Mouse (Mus musculus) hindbrain, embryonic 13.5 days (tissue): ENCODE measurements around the gene Cds2. TPM values are rescaled to one million over a fixed set of nuclear protein-coding genes. Genes with fewer than 3 reads are reported as not detected.

Experiments used
- ATAC-seq: fragments of 200-750 bp; cut with Nextera tagmentation; 2 replicates; pipeline ENCODE4 v1.8.0; 2017; ENCODE audit warnings: moderate TSS enrichment; ENCODE audit not compliant: low FRiP score
- H3K27ac ChIP-seq: fragments of 300-500 bp; sonication (generic); 2 replicates; pipeline ENCODE4 v1.5.1; 2015; ENCODE audit warnings: inconsistent platforms, mild to moderate bottlenecking, moderate library complexity
- H3K27me3 ChIP-seq: fragments of 300-500 bp; sonication (generic); 2 replicates; pipeline ENCODE4 v1.6.1; 2015; ENCODE audit warnings: mild to moderate bottlenecking, inconsistent platforms
- H3K36me3 ChIP-seq: fragments of 300-500 bp; sonication (generic); 2 replicates; pipeline ENCODE4 v1.6.1; 2015; ENCODE audit warnings: mild to moderate bottlenecking, inconsistent platforms
- H3K4me1 ChIP-seq: fragments of 300-500 bp; sonication (generic); replicated peaks from 2 replicates; pipeline ENCODE4 v1.6.1; 2015; ENCODE audit warnings: inconsistent platforms
- H3K4me2 ChIP-seq: fragments of 300-500 bp; sonication (generic); 2 replicates; pipeline ENCODE4 v1.6.1; 2015; ENCODE audit warnings: inconsistent platforms, mild to moderate bottlenecking, moderate library complexity
- H3K4me3 ChIP-seq: fragments of 300-500 bp; sonication (generic); 2 replicates; pipeline ENCODE4 v1.5.1; 2015; ENCODE audit warnings: mild to moderate bottlenecking, inconsistent platforms
- H3K9ac ChIP-seq: fragments of 300-500 bp; sonication (generic); 2 replicates; pipeline ENCODE4 v1.6.1; 2015; ENCODE audit warnings: mild to moderate bottlenecking, inconsistent platforms
- H3K9me3 ChIP-seq: fragments of 300-500 bp; sonication (generic); 2 replicates; pipeline ENCODE4 v1.6.1; 2016; ENCODE audit warnings: inconsistent platforms
- WGBS: fragments of 180-500 bp; shearing (Covaris S2); methylation state at CpG from one replicate; pipeline ENCODE4 v1.1.7; 2015; 5-methylcytosine and 5-hydroxymethylcytosine counted together
- polyA plus RNA-seq: library from polyadenylated mRNA; unstranded; fragments of >200 nt; fragmentation: Nextera tagmentation; extraction: Ambion mirVana; gene quantifications from 2 replicates; pipeline ENCODE4 v1.2.1, GENCODE M21; 2015

Cds2 gene
- polyA plus RNA-seq, 1 experiment from 2014 or later, result 34.6 TPM

GRCm38 (mm10) chr2:132272694-132273389 is 9.9 kb downstream of the Cds2 start:
- no peaks in the 10 kb centered on the region for H3K9me3 ChIP-seq
- H3K4me2 ChIP-seq, result no peak overlapping the region
- no peak overlapping the region for H3K4me3 ChIP-seq
- no peak overlapping the region for H3K27ac ChIP-seq
- no peak overlapping the region for H3K9ac ChIP-seq
- H3K4me1 ChIP-seq, result peaks cover 6% of the 10 kb centered on the region; the same call in 1 of the 2 replicates
- no peak for ATAC-seq
- H3K36me3 ChIP-seq, result no peaks in the 10 kb centered on the region
- 70% methylated on average over 6 of the region's 6 CpGs for WGBS
- H3K27me3 ChIP-seq, result no peaks in the 10 kb centered on the region

- Histone ChIP-seq H3K4me3 (no peak overlapping the region), H3K9me3 (no peaks in the 10 kb centered on the region), H3K9ac (no peak overlapping the region), H3K27me3 (no peaks in the 10 kb centered on the region), H3K36me3 (peaks cover 4% of the 10 kb centered on the region), H3K4me2 (no peak overlapping the region), H3K4me1 (peaks cover 14% of the 10 kb centered on the region), H3K27ac (no peak overlapping the region)
- WGBS, result 79% methylated on average over 4 of the region's 4 CpGs
- ATAC-seq, result no peak
Measured at GRCm38 (mm10) chr2:132275527-132275926, 12.6 kb downstream of the Cds2 start.

GRCm38 (mm10) chr2:132276249-132276648 is 13.3 kb downstream of the Cds2 start:
- Histone ChIP-seq H3K9ac (no peak overlapping the region), H3K27ac (no peak overlapping the region), H3K27me3 (no peaks in the 10 kb centered on the region), H3K4me1 (peaks cover 14% of the 10 kb centered on the region), H3K9me3 (no peaks in the 10 kb centered on the region), H3K4me3 (no peak overlapping the region), H3K36me3 (peaks cover 9% of the 10 kb centered on the region), H3K4me2 (no peak overlapping the region)
- 92% methylated on average over 4 of the region's 4 CpGs for WGBS
- no peak for ATAC-seq

GRCm38 (mm10) chr2:132278273-132278853 is 15.4 kb downstream of the Cds2 start:
- no peaks in the 10 kb centered on the region for H3K27me3 ChIP-seq
- peaks cover 30% of the 10 kb centered on the region for H3K4me1 ChIP-seq
- ATAC-seq, result no peak
- H3K4me2 ChIP-seq, result no peak overlapping the region
- no peaks in the 10 kb centered on the region for H3K9me3 ChIP-seq
- 78% methylated on average over 8 of the region's 8 CpGs for WGBS
- H3K27ac ChIP-seq, result no peak overlapping the region
- peaks cover 9% of the 10 kb centered on the region for H3K36me3 ChIP-seq
- no peak overlapping the region for H3K4me3 ChIP-seq
- H3K9ac ChIP-seq, result no peak overlapping the region

GRCm38 (mm10) chr2:132279336-132279882 is 16.5 kb downstream of the Cds2 start:
- 72% methylated on average over 3 of the region's 3 CpGs for WGBS
- H3K4me2 ChIP-seq, result no peak overlapping the region
- no peak overlapping the region for H3K4me3 ChIP-seq
- no peak for ATAC-seq
- H3K9me3 ChIP-seq, result no peaks in the 10 kb centered on the region
- H3K9ac ChIP-seq, result no peak overlapping the region
- peaks cover 9% of the 10 kb centered on the region for H3K36me3 ChIP-seq
- no peaks in the 10 kb centered on the region for H3K27me3 ChIP-seq
- H3K4me1 ChIP-seq, result peaks cover 41% of the 10 kb centered on the region
- no peak overlapping the region for H3K27ac ChIP-seq

GRCm38 (mm10) chr2:132279978-132280377 is 17.0 kb downstream of the Cds2 start:
- no peaks in the 10 kb centered on the region for H3K9me3 ChIP-seq
- WGBS, result 64% methylated on average over 4 of the region's 4 CpGs
- H3K4me3 ChIP-seq, result no peak overlapping the region
- H3K4me2 ChIP-seq, result no peak overlapping the region
- no peak overlapping the region for H3K9ac ChIP-seq
- peaks cover 9% of the 10 kb centered on the region for H3K36me3 ChIP-seq
- no peak overlapping the region for H3K27ac ChIP-seq
- ATAC-seq, result no peak
- no peaks in the 10 kb centered on the region for H3K27me3 ChIP-seq
- H3K4me1 ChIP-seq, result peaks cover 41% of the 10 kb centered on the region

- H3K4me1 ChIP-seq, result peaks cover 40% of the 10 kb centered on the region
- no peak overlapping the region for H3K27ac ChIP-seq
- H3K9ac ChIP-seq, result no peak overlapping the region
- no peaks in the 10 kb centered on the region for H3K27me3 ChIP-seq
- WGBS, result 92% methylated on average over 10 of the region's 10 CpGs
- peaks cover 9% of the 10 kb centered on the region for H3K36me3 ChIP-seq
- H3K4me2 ChIP-seq, result no peak overlapping the region
- no peak overlapping the region for H3K4me3 ChIP-seq
- ATAC-seq, result no peak
- no peaks in the 10 kb centered on the region for H3K9me3 ChIP-seq
Measured at GRCm38 (mm10) chr2:132280518-132281120, 17.7 kb downstream of the Cds2 start.

GRCm38 (mm10) chr2:132281560-132282452 is 18.9 kb downstream of the Cds2 start:
- Histone ChIP-seq H3K4me1 (peaks cover 39% of the 10 kb centered on the region), H3K27me3 (no peaks in the 10 kb centered on the region), H3K9ac (no peak overlapping the region), H3K4me3 (no peak overlapping the region), H3K4me2 (no peak overlapping the region), H3K9me3 (0 out of 2 replicates have a peak, but pooled peaks cover 3% of the 10 kb centered on the region), H3K36me3 (peaks cover 9% of the 10 kb centered on the region), H3K27ac (no peak overlapping the region)
- 72% methylated on average over 10 of the region's 10 CpGs for WGBS
- no peak for ATAC-seq

GRCm38 (mm10) chr2:132282453-132283174 is 19.7 kb downstream of the Cds2 start:
- no peak overlapping the region for H3K9ac ChIP-seq
- no peak overlapping the region for H3K4me2 ChIP-seq
- 0 out of 2 replicates have a peak, but pooled peaks cover 4% of the 10 kb centered on the region for H3K9me3 ChIP-seq
- peaks cover 39% of the 10 kb centered on the region for H3K4me1 ChIP-seq
- no peaks in the 10 kb centered on the region for H3K27me3 ChIP-seq
- 39% methylated on average over 12 of the region's 12 CpGs for WGBS
- H3K36me3 ChIP-seq, result peaks cover 10% of the 10 kb centered on the region
- peak overlapping the region; percentile 30; the same call in 1 of the 2 replicates for H3K27ac ChIP-seq
- ATAC-seq, result no peak
- no peak overlapping the region for H3K4me3 ChIP-seq

- H3K4me1 ChIP-seq, result peaks cover 39% of the 10 kb centered on the region
- 52% methylated on average over 15 of the region's 15 CpGs for WGBS
- H3K4me2 ChIP-seq, result no peak overlapping the region
- peak overlapping the region; percentile 48; the same call in 1 of the 2 replicates for H3K27ac ChIP-seq
- peaks cover 9% of the 10 kb centered on the region for H3K36me3 ChIP-seq
- ATAC-seq, result no peak
- H3K27me3 ChIP-seq, result no peaks in the 10 kb centered on the region
- no peak overlapping the region for H3K9ac ChIP-seq
- H3K9me3 ChIP-seq, result 0 out of 2 replicates have a peak, but pooled peaks cover 4% of the 10 kb centered on the region
- H3K4me3 ChIP-seq, result no peak overlapping the region
Measured at GRCm38 (mm10) chr2:132283236-132284070, 20.5 kb downstream of the Cds2 start.
